Mouse (Mus musculus): ENCODE results near the gene Pard6a.

- TF ChIP-seq POLR2A (IDR thresholded peaks at IDR 0.05; ENCODE audit: control insufficient read depth, extremely low read depth, insufficient read depth, low read length, poor library complexity) (no peak), CTCF (IDR thresholded peaks at IDR 0.05; ENCODE audit: borderline replicate concordance, control insufficient read depth, extremely low read depth, insufficient read depth, low read length, poor library complexity) (peak; percentile 15; the same call in 1 of the 2 replicates)
Measured at GRCm38 (mm10) chr8:105714139-105714538, 13.2 kb downstream of the Pard6a start.
